Comparison of ENCODE assay signal across 8 mouse cellular contexts in genomic region chr7:135488214-135488810, GRCm38 (mm10). TPM values are rescaled to one million over a fixed set of nuclear protein-coding genes. Genes with fewer than 3 reads are reported as not detected.
DNase-seq lines count a peak whose midpoint lies in the region; ATAC-seq and TF ChIP-seq lines count a peak whose summit lies in the region.

No protein-coding gene starts in this region.

- H3K4me1 ChIP-seq in hindbrain, postnatal 0 days (ENCODE audit: insufficient read depth, low read length): 0 out of 2 replicates have a peak, but pooled peaks cover 3% of the 10 kb centered on the region
- peaks cover 15% of the 10 kb centered on the region for H3K4me1 ChIP-seq in hindbrain, embryonic 12.5 days
- H3K4me1 ChIP-seq in lung, postnatal 0 days (ENCODE audit: insufficient read depth, low read depth, low read length): no peaks in the 10 kb centered on the region

- intact Hi-C loops in left cerebral cortex, postnatal 36 days (cut with DNase I): loop anchor here (5.0 to 10.0 kb wide), 3 partner anchors 184 to 1804 kb away; partner anchors contain the start of gene Mmp21

- H3K4me3 ChIP-seq in hindbrain, postnatal 0 days (ENCODE audit: low read length): no peak overlapping the region
- H3K4me3 ChIP-seq in hindbrain, embryonic 12.5 days: no peak overlapping the region
- no peak overlapping the region for H3K4me3 ChIP-seq in lung, postnatal 0 days (ENCODE audit: low read depth, low read length)

- in situ Hi-C loops in Patski (cut with MboI; ENCODE audit: low pct_unique_long_range_greater_than_20kb): loop anchor here (25.0 kb wide), 1 partner anchor 1826 kb away; no protein-coding TSS in a partner anchor

- H3K27me3 ChIP-seq in hindbrain, postnatal 0 days (ENCODE audit: insufficient read depth, low read length): no peaks in the 10 kb centered on the region
- peaks cover 24% of the 10 kb centered on the region for H3K27me3 ChIP-seq in hindbrain, embryonic 12.5 days
- H3K27me3 ChIP-seq in Patski: no peaks in the 10 kb centered on the region
- H3K27me3 ChIP-seq in lung, postnatal 0 days (replicated peaks; ENCODE audit: insufficient read depth, low read length): no peaks in the 10 kb centered on the region

- no peak for ATAC-seq in hindbrain, postnatal 0 days
- ATAC-seq in hindbrain, embryonic 12.5 days (ENCODE audit: low FRiP score): no peak
- ATAC-seq in Patski: no peak
- no peak for ATAC-seq in lung, postnatal 0 days

- H3K27ac ChIP-seq in hindbrain, postnatal 0 days: no peak overlapping the region
- H3K27ac ChIP-seq in hindbrain, embryonic 12.5 days: no peak overlapping the region
- no peak overlapping the region for H3K27ac ChIP-seq in lung, postnatal 0 days (ENCODE audit: low read length)

- CTCF ChIA-PET in Patski (lab: Charles Lee): interaction anchor here (1.2 to 5.6 kb wide), 9 partner anchors 8 to 254 kb away, joined by 3 to 35 read pairs (median 6); no protein-coding TSS in a partner anchor

- DNase-seq in hindbrain, postnatal 0 days (ENCODE audit: low spot score): peak; percentile 35
- DNase-seq in CD4-positive helper T cell, adult 2 months (ENCODE audit: low read depth, low spot score): peak; percentile 17
- no peak for DNase-seq in Patski (ENCODE audit: low read depth, low spot score)
- no peak for DNase-seq in lung, postnatal 0 days (ENCODE audit: low spot score)
- DNase-seq in adrenal gland, adult 18-20 months (ENCODE audit: low spot score in 2 of 2): no peak
- DNase-seq in left cerebral cortex, adult 9 months (ENCODE audit: low spot score in 2 of 2): no peak
- no peak for DNase-seq in left cerebral cortex, postnatal 36 days (ENCODE audit: low spot score in 2 of 2)

- POLR2A ChIA-PET in Patski (lab: Charles Lee): interaction anchor here (0.5 kb wide), 1 partner anchor 269 kb away, joined by 3 read pairs; no protein-coding TSS in a partner anchor

- TF ChIP-seq EP300 in lung, postnatal 0 days (IDR thresholded peaks at IDR 0.05): no peak

- no peak overlapping the region for H3K9ac ChIP-seq in hindbrain, postnatal 0 days (replicated peaks; ENCODE audit: low read length)
- H3K9ac ChIP-seq in hindbrain, embryonic 12.5 days: no peak overlapping the region
- H3K9ac ChIP-seq in lung, postnatal 0 days (replicated peaks; ENCODE audit: low read depth): no peak overlapping the region

- 75% methylated on average over 6 of the region's 6 CpGs for WGBS in hindbrain, postnatal 0 days
- 76% methylated on average over 6 of the region's 6 CpGs for whole genome bisulfite sequencing in hindbrain, embryonic 12.5 days
- WGBS in lung, postnatal 0 days: 64% methylated on average over 6 of the region's 6 CpGs

- H3K9me3 ChIP-seq in hindbrain, postnatal 0 days (ENCODE audit: low read length): no peaks in the 10 kb centered on the region
- no peaks in the 10 kb centered on the region for H3K9me3 ChIP-seq in hindbrain, embryonic 12.5 days (replicated peaks)
- H3K9me3 ChIP-seq in lung, postnatal 0 days (ENCODE audit: low read length): no peaks in the 10 kb centered on the region

- H3K36me3 ChIP-seq in hindbrain, postnatal 0 days (ENCODE audit: insufficient read depth, low read length): no peaks in the 10 kb centered on the region
- no peaks in the 10 kb centered on the region for H3K36me3 ChIP-seq in hindbrain, embryonic 12.5 days
- H3K36me3 ChIP-seq in lung, postnatal 0 days (ENCODE audit: insufficient read depth, low read length): no peaks in the 10 kb centered on the region

- peak; percentile 70 for TF ChIP-seq CTCF in hindbrain, postnatal 0 days (IDR thresholded peaks at IDR 0.05; ENCODE audit: low read depth)
- peak; percentile 63 for TF ChIP-seq CTCF in Patski (IDR thresholded peaks at IDR 0.05)
- TF ChIP-seq CTCF in lung, postnatal 0 days (IDR thresholded peaks at IDR 0.05): peak; percentile 63

- no peak overlapping the region for H3K4me2 ChIP-seq in hindbrain, postnatal 0 days (ENCODE audit: low read depth, low read length)
- no peak overlapping the region for H3K4me2 ChIP-seq in hindbrain, embryonic 12.5 days (replicated peaks)
- no peak overlapping the region for H3K4me2 ChIP-seq in lung, postnatal 0 days (replicated peaks; ENCODE audit: low read depth, low read length)

RNA-seq across cellular contexts. Expression of gene Clrn3, which starts 40.1 kb away (rescaled TPM):
- not detected in 2 replicates for total RNA-seq in hindbrain, postnatal 0 days (2014; rRNA removed)
- not detected in 2 replicates for polyA plus RNA-seq in hindbrain, postnatal 0 days (2015; fragmentation: Nextera tagmentation; extraction: Ambion mirVana)
- not detected in 2 replicates for polyA plus RNA-seq in hindbrain, embryonic 12.5 days (2016; fragmentation: Nextera tagmentation; extraction: Ambion mirVana)
- not detected for polyA plus RNA-seq in Patski (2021)
- not detected in 2 replicates for polyA plus RNA-seq in lung, postnatal 0 days (2015; fragmentation: Nextera tagmentation; extraction: Ambion mirVana)
- not detected for total RNA-seq in adrenal gland, adult 18-20 months (2021)
- not detected for total RNA-seq in left cerebral cortex, postnatal 36 days (2021)

RNA-seq across cellular contexts. Expression of gene Ptpre, which starts 49.0 kb away (rescaled TPM):
- 12.4 and 13.5 TPM in 2 replicates for total RNA-seq in hindbrain, postnatal 0 days (2014; rRNA removed)
- polyA plus RNA-seq in hindbrain, postnatal 0 days (2015; fragmentation: Nextera tagmentation; extraction: Ambion mirVana): 8.0 and 8.2 TPM in 2 replicates
- polyA plus RNA-seq in hindbrain, embryonic 12.5 days (2016; fragmentation: Nextera tagmentation; extraction: Ambion mirVana): 2.3 and 2.5 TPM in 2 replicates
- polyA plus RNA-seq in Patski (2021): 8.8 TPM
- 8.6 and 8.7 TPM in 2 replicates for polyA plus RNA-seq in lung, postnatal 0 days (2015; fragmentation: Nextera tagmentation; extraction: Ambion mirVana)
- total RNA-seq in adrenal gland, adult 18-20 months (2021): 1 to 10 TPM; 3.5 to 4.2 TPM
- total RNA-seq in left cerebral cortex, postnatal 36 days (2021): 10 to 100 TPM; 23.1 to 28.7 TPM

Comparison
In these comparisons a context has a peak if more than half of its experiments do, and no peak if none do; other contexts are left out.
1. DNase-seq: peak in hindbrain, postnatal 0 days (single experiment) and CD4-positive helper T cell, adult 2 months (single experiment); none in Patski (single experiment), lung, postnatal 0 days (single experiment), adrenal gland, adult 18-20 months (0 of 2), left cerebral cortex, adult 9 months (0 of 2) and left cerebral cortex, postnatal 36 days (0 of 2).
2. Peak in every context shown above with its lines, with median percentiles within 50 percentile points of each other: CTCF ChIP-seq.